Mouse (Mus musculus): ENCODE data around the gene Pik3c2g. TPM values are rescaled to one million over a fixed set of nuclear protein-coding genes. Genes with fewer than 3 reads are reported as not detected.

The Pik3c2g gene
- polyA plus RNA-seq, 1 experiment from 2014 or later = 0.54 TPM

Other genes starting within 250 kb of the Pik3c2g start
- not detected in 2 replicates for gene Rergl, start 85.2 kb upstream of the Pik3c2g start, polyA plus RNA-seq (2016; fragmentation: Nextera tagmentation; extraction: Ambion mirVana)

All from midbrain, embryonic 12.5 days (tissue).